Mouse (Mus musculus): ENCODE measurements at regions not wholly inside any gene's neighbourhood (a gene's known extent, or its start where the extent isn't known, plus 50 kb on each side); places are given as distances from the start of the nearest gene placed in this dataset.
A peak's percentile ranks its signal among the peaks of the same experiment; 100 is the strongest.

- WGBS (ENCODE audit: insufficient replicate concordance): 29% methylated on average over 1 of the region's 1 CpGs
- H3K27me3 ChIP-seq: no peaks in the 10 kb centered on the region
- ATAC-seq (ENCODE audit: low read depth) (no peak), DNase-seq (no peak)
- H3K9me3 ChIP-seq (replicated peaks): no peaks in the 10 kb centered on the region
- H3K4me3 ChIP-seq (replicated peaks): no peak overlapping the region
- H3K4me2 ChIP-seq: no peak overlapping the region
- H3K4me1 ChIP-seq (replicated peaks): no peaks in the 10 kb centered on the region
- no peak overlapping the region for H3K9ac ChIP-seq
- H3K27ac ChIP-seq: no peak overlapping the region
- no peaks in the 10 kb centered on the region for H3K36me3 ChIP-seq
These were observed 115.3 kb downstream of the Rgs21 start for GRCm38 (mm10) chr1:144452141-144452540.

- H3K36me3 ChIP-seq: no peaks in the 10 kb centered on the region
- H3K27ac ChIP-seq: no peak overlapping the region
- no peak overlapping the region for H3K9ac ChIP-seq
- H3K4me3 ChIP-seq (replicated peaks): no peak overlapping the region
- no peaks in the 10 kb centered on the region for H3K9me3 ChIP-seq (replicated peaks)
- DNase-seq (no peak), ATAC-seq (ENCODE audit: low read depth) (no peak)
- 38% methylated on average over 1 of the region's 1 CpGs for WGBS (ENCODE audit: insufficient replicate concordance)
- H3K27me3 ChIP-seq: no peaks in the 10 kb centered on the region
- no peaks in the 10 kb centered on the region for H3K4me1 ChIP-seq (replicated peaks)
- no peak overlapping the region for H3K4me2 ChIP-seq
These were observed 115.7 kb downstream of the Rgs21 start for GRCm38 (mm10) chr1:144451731-144452130.

GRCm38 (mm10) chr1:144436617-144437016 is 130.8 kb downstream of the Rgs21 start:
- DNase-seq: no peak
- Histone ChIP-seq H3K36me3 (no peaks in the 10 kb centered on the region), H3K4me3 (replicated peaks) (no peak overlapping the region), H3K4me1 (replicated peaks) (no peaks in the 10 kb centered on the region), H3K9me3 (replicated peaks) (no peaks in the 10 kb centered on the region), H3K27me3 (no peaks in the 10 kb centered on the region), H3K9ac (no peak overlapping the region), H3K4me2 (no peak overlapping the region), H3K27ac (no peak overlapping the region)
- 39% methylated on average over 2 of the region's 2 CpGs for WGBS (ENCODE audit: insufficient replicate concordance)
- no peak for ATAC-seq (ENCODE audit: low read depth)

- DNase-seq: no peak
- H3K9ac ChIP-seq: no peak overlapping the region
- H3K4me1 ChIP-seq (replicated peaks): no peaks in the 10 kb centered on the region
- H3K4me3 ChIP-seq (replicated peaks): no peak overlapping the region
- no peaks in the 10 kb centered on the region for H3K36me3 ChIP-seq
- WGBS (ENCODE audit: insufficient replicate concordance): 64% methylated on average over 2 of the region's 2 CpGs
- no peak for ATAC-seq (ENCODE audit: low read depth)
- H3K9me3 ChIP-seq (replicated peaks): no peaks in the 10 kb centered on the region
- no peaks in the 10 kb centered on the region for H3K27me3 ChIP-seq
- H3K27ac ChIP-seq: no peak overlapping the region
- H3K4me2 ChIP-seq: no peak overlapping the region
These were observed 134.7 kb downstream of the Rgs21 start for GRCm38 (mm10) chr1:144432816-144433215.

GRCm38 (mm10) chr1:144431535-144432276 is 135.8 kb downstream of the Rgs21 start:
- DNase-seq (no peak), ATAC-seq (ENCODE audit: low read depth) (no peak)
- 69% methylated on average over 5 of the region's 5 CpGs for WGBS (ENCODE audit: insufficient replicate concordance)
- Histone ChIP-seq H3K27ac (no peak overlapping the region), H3K27me3 (no peaks in the 10 kb centered on the region), H3K36me3 (no peaks in the 10 kb centered on the region), H3K9ac (no peak overlapping the region), H3K9me3 (replicated peaks) (no peaks in the 10 kb centered on the region), H3K4me1 (replicated peaks) (no peaks in the 10 kb centered on the region), H3K4me2 (no peak overlapping the region), H3K4me3 (replicated peaks) (no peak overlapping the region)

- Histone ChIP-seq H3K27ac (no peak overlapping the region), H3K4me2 (no peak overlapping the region), H3K4me1 (replicated peaks) (no peaks in the 10 kb centered on the region), H3K9ac (no peak overlapping the region), H3K36me3 (no peaks in the 10 kb centered on the region), H3K27me3 (no peaks in the 10 kb centered on the region), H3K9me3 (replicated peaks) (no peaks in the 10 kb centered on the region), H3K4me3 (replicated peaks) (no peak overlapping the region)
- no peak for ATAC-seq (ENCODE audit: low read depth)
- no peak for DNase-seq
- 54% methylated on average over 2 of the region's 2 CpGs for WGBS (ENCODE audit: insufficient replicate concordance)
These were observed 146.1 kb downstream of the Rgs21 start for GRCm38 (mm10) chr1:144421374-144421773.

GRCm38 (mm10) chr1:144406387-144407383 is 157.6 kb upstream of the Rgs1 start:
- Histone ChIP-seq H3K4me2 (no peak overlapping the region), H3K27me3 (no peaks in the 10 kb centered on the region), H3K36me3 (no peaks in the 10 kb centered on the region), H3K9me3 (replicated peaks) (no peaks in the 10 kb centered on the region), H3K9ac (no peak overlapping the region), H3K4me1 (replicated peaks) (no peaks in the 10 kb centered on the region), H3K4me3 (replicated peaks) (no peak overlapping the region), H3K27ac (no peak overlapping the region)
- peak; percentile 11 for DNase-seq
- WGBS (ENCODE audit: insufficient replicate concordance): 27% methylated on average over 14 of the region's 15 CpGs
- 0 out of 2 replicates have a peak, but pooled peaks have one; percentile 43 for ATAC-seq (ENCODE audit: low read depth)

GRCm38 (mm10) chr1:144405724-144406123 is 156.7 kb upstream of the Rgs1 start:
- no peaks in the 10 kb centered on the region for H3K9me3 ChIP-seq (replicated peaks)
- H3K9ac ChIP-seq: no peak overlapping the region
- H3K36me3 ChIP-seq: no peaks in the 10 kb centered on the region
- H3K27me3 ChIP-seq: no peaks in the 10 kb centered on the region
- H3K27ac ChIP-seq: no peak overlapping the region
- DNase-seq (no peak), ATAC-seq (ENCODE audit: low read depth) (no peak)
- H3K4me3 ChIP-seq (replicated peaks): no peak overlapping the region
- H3K4me1 ChIP-seq (replicated peaks): no peaks in the 10 kb centered on the region
- H3K4me2 ChIP-seq: no peak overlapping the region

GRCm38 (mm10) chr1:144405031-144405430 is 156.0 kb upstream of the Rgs1 start:
- no peak for ATAC-seq (ENCODE audit: low read depth)
- no peaks in the 10 kb centered on the region for H3K4me1 ChIP-seq (replicated peaks)
- no peak overlapping the region for H3K4me3 ChIP-seq (replicated peaks)
- H3K27ac ChIP-seq: no peak overlapping the region
- H3K9ac ChIP-seq: no peak overlapping the region
- H3K36me3 ChIP-seq: no peaks in the 10 kb centered on the region
- DNase-seq: no peak
- no peaks in the 10 kb centered on the region for H3K27me3 ChIP-seq
- no peak overlapping the region for H3K4me2 ChIP-seq
- 57% methylated on average over 3 of the region's 3 CpGs for WGBS (ENCODE audit: insufficient replicate concordance)
- H3K9me3 ChIP-seq (replicated peaks): no peaks in the 10 kb centered on the region

GRCm38 (mm10) chr1:144379991-144380594 is 131.1 kb upstream of the Rgs1 start:
- Histone ChIP-seq H3K27ac (no peak overlapping the region), H3K36me3 (no peaks in the 10 kb centered on the region), H3K9ac (no peak overlapping the region), H3K4me1 (replicated peaks) (no peaks in the 10 kb centered on the region), H3K4me3 (replicated peaks) (no peak overlapping the region), H3K9me3 (replicated peaks) (no peaks in the 10 kb centered on the region), H3K27me3 (no peaks in the 10 kb centered on the region), H3K4me2 (no peak overlapping the region)
- ATAC-seq (ENCODE audit: low read depth) (no peak), DNase-seq (no peak)
- WGBS (ENCODE audit: insufficient replicate concordance): 41% methylated on average over 3 of the region's 3 CpGs

GRCm38 (mm10) chr1:144374121-144374520 is 125.1 kb upstream of the Rgs1 start:
- ATAC-seq (ENCODE audit: low read depth): no peak
- no peak overlapping the region for H3K4me2 ChIP-seq
- H3K9ac ChIP-seq: no peak overlapping the region
- DNase-seq: no peak
- H3K36me3 ChIP-seq: no peaks in the 10 kb centered on the region
- no peaks in the 10 kb centered on the region for H3K4me1 ChIP-seq (replicated peaks)
- H3K27ac ChIP-seq: no peak overlapping the region
- no peaks in the 10 kb centered on the region for H3K9me3 ChIP-seq (replicated peaks)
- H3K4me3 ChIP-seq (replicated peaks): no peak overlapping the region
- H3K27me3 ChIP-seq: no peaks in the 10 kb centered on the region
